Mouse (Mus musculus) embryonic facial prominence, embryonic 14.5 days (tissue): ENCODE measurements around the gene Klk11. TPM values are rescaled to one million over a fixed set of nuclear protein-coding genes. Genes with fewer than 3 reads are reported as not detected.

Experiments
- ATAC-seq: fragments of 200-750 bp; cut with Nextera tagmentation; 2 replicates; pipeline ENCODE4 v1.8.0; 2017; ENCODE audit warnings: low read depth, moderate number of reproducible peaks, moderate TSS enrichment
- DNase-seq: peaks from one replicate; pipeline ENCODE4 v3.0.0-alpha.2; 2015; ENCODE audit warnings: low spot score
- H3K27ac ChIP-seq: fragments of 300-500 bp; sonication (generic); replicated peaks from 2 replicates; pipeline ENCODE4 v1.5.1; 2014; ENCODE audit warnings: low read depth, mild to moderate bottlenecking, low read length, moderate library complexity
- H3K27me3 ChIP-seq: fragments of 300-500 bp; sonication (generic); replicated peaks from 2 replicates; pipeline ENCODE4 v1.6.1; 2014; ENCODE audit warnings: low read length; ENCODE audit not compliant: control insufficient read depth, insufficient read depth
- H3K36me3 ChIP-seq: fragments of 300-500 bp; sonication (generic); 2 replicates; pipeline ENCODE4 v1.6.1; 2014; ENCODE audit warnings: low read length, mixed read lengths; ENCODE audit not compliant: control insufficient read depth, insufficient read depth
- H3K4me1 ChIP-seq: fragments of 300-500 bp; sonication (generic); 2 replicates; pipeline ENCODE4 v1.6.1; 2014; ENCODE audit warnings: antibody characterized with exemption, low read length; ENCODE audit not compliant: control insufficient read depth, insufficient read depth
- H3K4me2 ChIP-seq: fragments of 300-500 bp; sonication (generic); 2 replicates; pipeline ENCODE4 v1.6.1; 2014; ENCODE audit warnings: low read depth, mild to moderate bottlenecking, low read length, moderate library complexity, mixed read lengths
- H3K4me3 ChIP-seq: fragments of 300-500 bp; sonication (generic); 2 replicates; pipeline ENCODE4 v1.5.1; 2014; ENCODE audit warnings: low read depth, mild to moderate bottlenecking, low read length
- H3K9ac ChIP-seq: fragments of 300-500 bp; sonication (generic); 2 replicates; pipeline ENCODE4 v1.6.1; 2014; ENCODE audit warnings: low read depth, mild to moderate bottlenecking, low read length, moderate library complexity, mixed read lengths
- H3K9me3 ChIP-seq: fragments of 300-500 bp; sonication (generic); 2 replicates; pipeline ENCODE4 v1.6.1; 2016; ENCODE audit warnings: low read length; ENCODE audit not compliant: control insufficient read depth
- WGBS: fragments of 180-500 bp; shearing (Covaris S2); extraction: QIAGEN DNeasy Blood & Tissue Kit; methylation state at CpG from one replicate; pipeline ENCODE4 v1.1.7; 2014; 5-methylcytosine and 5-hydroxymethylcytosine counted together
- polyA plus RNA-seq: library from polyadenylated mRNA; unstranded; fragments of >200 nt; fragmentation: Nextera tagmentation; extraction: Ambion mirVana; gene quantifications from 2 replicates; pipeline ENCODE4 v1.2.1, GENCODE M21; 2014

The Klk11 gene
- polyA plus RNA-seq, 1 experiment from 2014 or later: 5.3 TPM

- Histone ChIP-seq H3K9ac (no peak overlapping the region), H3K27me3 (peaks cover 8% of the 10 kb centered on the region; the same call in 1 of the 2 replicates), H3K4me2 (peak overlapping the region; percentile 56), H3K4me3 (peak overlapping the region; percentile 26), H3K27ac (no peak overlapping the region), H3K4me1 (no peaks in the 10 kb centered on the region), H3K36me3 (no peaks in the 10 kb centered on the region), H3K9me3 (no peaks in the 10 kb centered on the region)
- peak; percentile 85 for DNase-seq
- ATAC-seq: peak; percentile 90
- WGBS: 8% methylated on average over 36 of the region's 36 CpGs
Observed at GRCm38 (mm10) chr7:43782275-43783265, 8.2 kb downstream of the Klk11 start.

- H3K9ac ChIP-seq: no peak overlapping the region
- no peak for DNase-seq
- 100% methylated on average over 1 of the region's 1 CpGs for WGBS
- H3K4me2 ChIP-seq: no peak overlapping the region
- ATAC-seq: no peak
- no peaks in the 10 kb centered on the region for H3K4me1 ChIP-seq
- H3K4me3 ChIP-seq: no peak overlapping the region
- no peaks in the 10 kb centered on the region for H3K36me3 ChIP-seq
- no peaks in the 10 kb centered on the region for H3K9me3 ChIP-seq
- H3K27ac ChIP-seq: no peak overlapping the region
- peaks cover 8% of the 10 kb centered on the region; the same call in 1 of the 2 replicates for H3K27me3 ChIP-seq
Observed at GRCm38 (mm10) chr7:43785286-43785685, 10.9 kb downstream of the Klk11 start.

GRCm38 (mm10) chr7:43788096-43788495 is 13.7 kb downstream of the Klk11 start:
- H3K4me3 ChIP-seq: no peak overlapping the region
- H3K27ac ChIP-seq: no peak overlapping the region
- H3K9me3 ChIP-seq: no peaks in the 10 kb centered on the region
- WGBS: 67% methylated on average over 3 of the region's 3 CpGs
- no peak overlapping the region for H3K9ac ChIP-seq
- no peak overlapping the region for H3K4me2 ChIP-seq
- DNase-seq (no peak), ATAC-seq (no peak)
- H3K4me1 ChIP-seq: no peaks in the 10 kb centered on the region
- H3K27me3 ChIP-seq: peaks cover 5% of the 10 kb centered on the region; the same call in 1 of the 2 replicates
- no peaks in the 10 kb centered on the region for H3K36me3 ChIP-seq

GRCm38 (mm10) chr7:43789295-43789694 is 14.9 kb downstream of the Klk11 start:
- no peak overlapping the region for H3K27ac ChIP-seq
- DNase-seq: no peak
- no peak for ATAC-seq
- no peak overlapping the region for H3K4me3 ChIP-seq
- H3K36me3 ChIP-seq: no peaks in the 10 kb centered on the region
- H3K4me1 ChIP-seq: no peaks in the 10 kb centered on the region
- no peak overlapping the region for H3K4me2 ChIP-seq
- H3K9ac ChIP-seq: no peak overlapping the region
- no peaks in the 10 kb centered on the region for H3K27me3 ChIP-seq
- H3K9me3 ChIP-seq: no peaks in the 10 kb centered on the region
- WGBS: 73% methylated on average over 2 of the region's 2 CpGs

- WGBS: 72% methylated on average over 7 of the region's 7 CpGs
- no peaks in the 10 kb centered on the region for H3K4me1 ChIP-seq
- H3K4me3 ChIP-seq: no peak within 1 kb of the TSS
- no peaks in the 10 kb centered on the region for H3K9me3 ChIP-seq
- no peak within 1 kb of the TSS for H3K4me2 ChIP-seq
- DNase-seq: no peak
- H3K9ac ChIP-seq: no peak within 1 kb of the TSS
- no peaks in the 10 kb centered on the region for H3K36me3 ChIP-seq
- no peak within 1 kb of the TSS for H3K27ac ChIP-seq
- no peak for ATAC-seq
- peaks cover 8% of the 10 kb centered on the region for H3K27me3 ChIP-seq
Observed at GRCm38 (mm10) chr7:43791591-43791990, 17.2 kb downstream of the Klk11 start, which contains the start of gene Klk9. TSS of gene Klk9 (plus strand) at chr7:43791891.

GRCm38 (mm10) chr7:43796355-43796754 is 22.0 kb downstream of the Klk11 start:
- no peak overlapping the region for H3K27ac ChIP-seq
- peak overlapping the region; percentile 51; the same call in 1 of the 2 replicates for H3K9ac ChIP-seq
- H3K4me3 ChIP-seq: peak overlapping the region; percentile 51
- 0 out of 2 replicates have a peak, but pooled peaks have one; percentile 19 for ATAC-seq
- H3K9me3 ChIP-seq: no peaks in the 10 kb centered on the region
- peak overlapping the region; percentile 78 for H3K4me2 ChIP-seq
- WGBS: 8% methylated on average over 8 of the region's 8 CpGs
- H3K36me3 ChIP-seq: no peaks in the 10 kb centered on the region
- DNase-seq: peak; percentile 18
- H3K27me3 ChIP-seq: peaks cover 16% of the 10 kb centered on the region
- H3K4me1 ChIP-seq: no peaks in the 10 kb centered on the region

GRCm38 (mm10) chr7:43797333-43797769 is 22.9 kb downstream of the Klk11 start, which contains the start of gene Klk8:
TSS of gene Klk8 (plus strand) at chr7:43797577.
- Histone ChIP-seq H3K36me3 (no peaks in the 10 kb centered on the region), H3K4me3 (peak within 1 kb of the TSS; percentile 51), H3K9me3 (no peaks in the 10 kb centered on the region), H3K4me1 (no peaks in the 10 kb centered on the region), H3K27ac (no peak within 1 kb of the TSS), H3K27me3 (peaks cover 16% of the 10 kb centered on the region), H3K4me2 (peak within 1 kb of the TSS; percentile 78), H3K9ac (peak within 1 kb of the TSS; percentile 51)
- ATAC-seq (peak; percentile 51; the same call in 1 of the 2 replicates), DNase-seq (peak; percentile 17)
- WGBS: 0% methylated on average over 26 of the region's 28 CpGs

GRCm38 (mm10) chr7:43797844-43798462 is 23.5 kb downstream of the Klk11 start:
- WGBS: 38% methylated on average over 13 of the region's 13 CpGs
- peaks cover 16% of the 10 kb centered on the region for H3K27me3 ChIP-seq
- ATAC-seq: no peak
- peak overlapping the region; percentile 78 for H3K4me2 ChIP-seq
- peak overlapping the region; percentile 51 for H3K9ac ChIP-seq
- peak; percentile 19 for DNase-seq
- no peak overlapping the region for H3K27ac ChIP-seq
- no peaks in the 10 kb centered on the region for H3K4me1 ChIP-seq
- no peaks in the 10 kb centered on the region for H3K36me3 ChIP-seq
- no peaks in the 10 kb centered on the region for H3K9me3 ChIP-seq
- peak overlapping the region; percentile 51 for H3K4me3 ChIP-seq
